Mouse (Mus musculus): ENCODE measurements around the gene Pde4d.

Pde4d gene

DNA sequence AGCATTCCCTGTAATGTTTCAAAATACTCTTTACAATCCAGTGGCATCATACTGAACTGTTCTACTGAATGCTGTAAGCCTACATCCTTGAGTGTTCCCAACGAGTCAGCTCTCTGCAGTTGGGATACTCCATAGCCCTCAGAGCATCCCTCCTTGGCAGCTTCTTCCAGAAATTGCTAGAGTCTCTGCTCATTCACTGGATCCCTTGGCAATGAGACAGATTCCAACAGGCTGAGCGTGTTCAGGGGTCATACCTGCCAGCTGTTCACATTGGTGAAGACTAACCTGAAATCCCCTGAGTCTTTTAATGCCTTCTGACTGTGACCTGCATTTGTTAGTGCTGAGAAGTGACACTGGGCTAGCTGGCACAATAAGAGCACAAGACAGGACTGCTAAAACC, 1173.5 kb downstream of the Pde4d start:
- DNase-seq (ENCODE audit: low spot score in 2 of 2) = no peak

DNA sequence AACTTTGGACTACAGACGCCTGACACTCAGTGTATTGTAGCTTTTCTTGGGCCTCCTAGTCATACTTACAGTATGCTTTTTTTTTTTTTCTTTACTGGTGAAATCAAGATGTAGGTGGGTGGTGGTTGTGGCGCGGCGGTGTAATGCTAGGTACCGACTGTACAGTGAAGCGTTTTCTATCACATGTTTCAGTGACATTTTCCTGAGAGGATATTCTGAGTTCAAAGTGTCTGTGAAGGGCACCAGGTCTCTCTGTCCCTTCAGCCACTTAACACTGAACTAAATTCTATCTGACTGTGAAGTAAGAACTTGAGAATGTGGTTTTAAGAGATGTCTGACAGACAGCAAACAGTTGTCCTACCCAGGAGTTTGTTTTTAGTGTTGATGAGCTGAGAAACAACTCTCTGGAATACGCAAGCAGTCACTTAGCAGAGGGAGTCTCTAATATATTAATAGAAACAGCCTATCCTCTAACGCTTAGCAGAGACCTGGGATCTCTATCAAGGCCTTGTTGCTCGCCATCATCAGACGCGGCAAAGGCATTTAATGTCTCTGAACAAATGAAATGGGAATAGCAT, 1175.1 kb downstream of the Pde4d start:
- no peak for DNase-seq (ENCODE audit: low spot score in 2 of 2)

DNA sequence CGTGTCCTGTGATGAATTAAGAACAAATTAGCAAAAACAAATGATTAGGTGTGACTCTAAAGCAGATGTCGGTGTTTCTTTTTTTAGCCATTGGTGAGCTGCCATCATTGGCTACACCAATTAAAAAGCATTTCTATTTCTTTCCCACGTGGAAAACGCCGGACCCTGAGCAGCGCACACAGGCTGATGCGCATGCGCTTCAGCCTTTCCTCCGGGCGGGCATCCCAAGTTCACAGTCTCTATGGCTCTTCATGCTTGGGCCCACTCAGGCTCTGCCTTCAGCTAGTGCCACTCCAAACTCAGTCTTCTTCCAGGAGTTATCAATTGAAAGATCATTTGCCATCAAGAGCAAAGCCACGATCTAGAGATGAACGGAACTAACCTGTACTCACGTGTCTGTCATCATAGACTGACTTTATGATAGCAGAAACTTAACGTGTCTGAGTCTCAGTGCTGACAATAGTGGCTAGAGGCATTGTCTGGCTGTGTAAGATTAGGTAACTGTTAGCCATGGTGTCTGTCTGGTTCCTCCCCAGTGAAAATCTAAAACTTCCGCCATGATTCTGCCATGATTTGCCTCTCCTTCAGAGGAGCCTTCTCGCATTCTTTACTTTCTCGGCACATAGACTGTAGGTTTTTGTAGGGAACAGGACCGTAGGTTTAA, 1175.8 kb downstream of the Pde4d start:
- DNase-seq (ENCODE audit: low spot score in 2 of 2) = no peak

DNA sequence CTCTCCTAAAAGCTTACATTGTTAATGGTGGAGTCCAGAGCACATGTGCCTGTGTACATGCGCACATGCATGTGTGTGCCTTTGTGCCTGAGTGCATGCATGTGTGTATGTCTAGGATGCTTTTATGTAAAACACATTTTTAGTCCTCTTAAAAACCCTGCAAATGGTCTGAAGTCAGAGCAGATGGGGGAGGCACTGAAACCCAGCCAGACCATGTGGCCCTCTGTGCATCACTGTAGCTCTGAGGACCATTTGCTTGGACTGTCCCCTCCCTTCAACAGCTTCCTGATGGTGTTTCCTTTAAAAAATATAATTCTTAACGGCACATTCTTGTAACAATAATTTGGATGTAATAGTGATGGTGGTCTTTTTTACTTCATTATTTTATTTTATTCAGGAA, 1177.5 kb downstream of the Pde4d start:
- DNase-seq (ENCODE audit: low spot score in 2 of 2) = no peak

DNA sequence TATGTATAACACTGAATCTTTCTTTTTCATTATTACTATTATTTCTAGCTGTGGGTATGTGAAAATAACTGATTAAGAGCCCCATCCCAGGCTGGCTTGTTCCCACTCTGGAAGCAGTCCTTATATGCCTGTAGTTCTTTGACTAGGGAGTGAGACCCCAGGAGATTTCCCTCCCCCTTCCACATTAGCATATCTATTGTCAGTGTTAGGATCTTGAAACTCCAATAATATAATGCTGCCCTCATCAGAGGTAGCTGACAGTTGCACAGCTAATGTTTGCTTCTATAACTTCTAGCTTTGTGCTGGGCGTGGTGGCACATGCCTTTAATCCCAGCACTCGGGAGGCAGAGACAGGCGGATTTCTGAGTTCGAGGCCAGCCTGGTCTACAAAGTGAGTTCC, 1178.9 kb downstream of the Pde4d start:
- DNase-seq (ENCODE audit: low spot score in 2 of 2) = no peak

DNA sequence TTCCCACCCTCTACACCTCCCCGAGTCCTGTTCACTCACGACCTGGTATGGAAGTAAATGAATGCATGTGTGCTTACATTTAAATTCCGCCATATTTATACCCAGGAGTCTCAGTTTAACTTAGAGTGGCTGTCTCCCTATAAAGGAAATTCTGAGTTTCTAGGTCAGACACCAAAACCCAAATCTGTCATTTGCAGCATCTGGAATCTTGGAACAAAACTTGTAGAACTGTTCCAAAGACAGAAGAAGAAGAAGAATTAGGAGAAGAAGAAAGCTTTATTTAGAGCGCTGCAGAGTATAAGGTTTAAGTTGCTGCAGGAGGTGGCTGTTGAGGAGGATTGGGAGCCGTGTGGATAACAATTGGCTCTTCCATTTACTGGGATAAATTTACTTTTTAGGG, 1179.5 kb downstream of the Pde4d start:
- no peak for DNase-seq (ENCODE audit: low spot score in 2 of 2)

DNA sequence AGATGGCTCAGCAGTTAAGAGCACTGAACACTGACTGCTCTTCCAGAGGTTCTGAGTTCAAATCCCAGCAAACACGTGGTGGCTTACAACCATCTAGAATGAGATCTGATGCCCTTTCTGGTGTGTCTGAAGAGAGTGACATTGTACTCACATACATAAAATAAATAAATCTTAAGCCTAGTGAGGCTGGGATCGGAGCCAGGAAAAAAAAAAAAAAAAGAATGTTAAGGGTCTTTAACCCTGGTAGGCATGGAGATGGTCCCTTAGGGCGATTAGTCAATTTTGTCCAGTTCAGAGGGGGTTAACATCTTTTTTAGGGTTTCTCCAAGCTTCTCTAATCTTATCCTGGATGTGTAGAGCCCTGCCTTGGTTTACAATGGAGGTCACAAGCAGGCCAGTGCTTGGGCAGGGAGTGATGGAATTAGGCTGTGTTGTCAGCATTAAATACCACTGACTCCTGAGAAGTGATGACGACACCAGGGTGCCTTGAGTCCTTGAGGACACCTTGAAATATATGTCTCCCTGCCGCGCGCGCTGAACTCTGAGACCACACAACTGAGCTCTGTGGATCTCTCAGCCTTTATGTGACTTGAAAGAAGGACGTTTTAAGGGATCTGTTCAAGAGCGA, 1181.8 kb downstream of the Pde4d start:
- no peak for DNase-seq (ENCODE audit: low spot score in 2 of 2)

DNA sequence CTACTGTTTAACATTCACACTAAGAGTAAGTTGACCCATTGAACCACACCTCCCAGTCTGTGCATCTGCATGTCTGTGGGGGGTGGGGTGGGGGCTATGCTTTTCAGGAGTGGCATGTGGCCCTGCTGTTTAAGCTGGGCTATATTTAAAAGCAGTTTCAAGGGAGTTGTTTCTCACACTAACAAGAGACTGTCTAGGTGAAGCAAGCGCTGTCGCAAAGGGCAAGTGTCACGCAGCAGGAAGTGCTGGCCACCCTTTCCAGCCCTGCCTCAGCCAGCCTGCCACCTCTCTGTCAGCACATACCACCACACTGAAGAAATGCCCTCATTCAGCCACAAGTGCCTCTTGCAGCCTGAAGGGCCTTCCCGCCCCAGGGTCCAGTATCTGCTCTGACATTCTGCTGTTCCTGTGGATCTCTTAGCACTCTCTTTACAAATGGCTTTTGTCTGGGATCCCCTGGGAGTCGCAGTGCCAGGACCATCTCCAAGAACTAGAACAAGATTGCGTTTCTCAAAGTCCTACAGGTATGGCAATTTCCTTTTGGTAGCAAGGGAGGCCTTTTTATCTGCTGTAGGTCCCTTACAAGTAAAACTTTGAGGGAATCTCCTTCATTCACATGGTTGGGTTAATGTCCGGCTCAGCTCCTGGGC, 1182.8 kb downstream of the Pde4d start:
- DNase-seq (ENCODE audit: low spot score in 2 of 2) = peak in 1 of 2 experiments; percentile 14

DNA sequence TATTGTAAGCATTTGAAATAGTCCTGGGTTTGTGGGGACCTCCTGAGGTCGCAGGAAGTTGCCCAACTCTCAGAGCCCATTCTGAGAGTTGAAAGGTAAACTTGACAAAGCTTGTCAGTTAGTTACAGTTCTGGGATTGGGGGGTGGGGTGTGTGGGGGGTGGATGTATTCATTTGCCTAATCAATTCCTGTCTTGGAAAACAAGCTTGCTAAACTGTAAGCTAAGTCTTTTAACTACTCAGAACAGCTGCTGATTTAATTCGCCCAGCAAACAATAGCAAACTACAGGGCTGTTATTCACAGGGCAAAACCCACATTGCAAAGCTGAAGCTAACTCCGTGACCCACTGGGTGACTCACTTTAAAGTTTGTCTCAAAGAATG, 1183.3 kb downstream of the Pde4d start:
- DNase-seq (ENCODE audit: low spot score in 2 of 2) = no peak

DNA sequence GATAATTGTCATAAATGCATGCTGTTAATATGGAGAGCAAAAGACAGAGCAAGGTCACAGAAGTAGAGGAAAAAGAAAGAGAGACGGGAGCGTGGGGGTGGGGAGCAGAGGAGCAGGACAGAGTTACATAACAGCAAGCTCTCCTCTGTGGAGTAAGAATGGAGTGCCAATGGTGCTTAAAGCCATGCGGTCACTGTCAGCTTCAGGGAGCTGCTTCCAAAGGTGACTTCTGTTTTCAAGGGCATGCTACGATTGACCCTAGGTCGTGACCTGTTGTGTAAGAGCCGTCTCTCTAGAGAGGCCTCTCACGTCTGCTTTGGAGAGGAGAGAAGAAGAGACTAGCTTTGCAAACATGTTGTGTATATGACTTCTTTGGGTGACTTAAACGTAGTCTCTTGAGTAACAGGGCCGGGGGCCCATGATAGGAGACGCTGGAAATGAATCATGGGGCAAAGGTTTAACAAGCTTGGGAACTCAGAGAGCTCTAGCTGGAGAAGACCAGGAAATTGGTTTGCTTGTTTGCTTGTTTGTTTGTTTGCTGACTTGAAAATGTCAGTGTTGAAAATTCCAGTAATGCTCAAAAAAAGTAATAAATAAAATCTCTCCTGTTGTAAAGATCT, 1186.3 kb downstream of the Pde4d start:
- no peak for DNase-seq (ENCODE audit: low spot score in 2 of 2)

DNA sequence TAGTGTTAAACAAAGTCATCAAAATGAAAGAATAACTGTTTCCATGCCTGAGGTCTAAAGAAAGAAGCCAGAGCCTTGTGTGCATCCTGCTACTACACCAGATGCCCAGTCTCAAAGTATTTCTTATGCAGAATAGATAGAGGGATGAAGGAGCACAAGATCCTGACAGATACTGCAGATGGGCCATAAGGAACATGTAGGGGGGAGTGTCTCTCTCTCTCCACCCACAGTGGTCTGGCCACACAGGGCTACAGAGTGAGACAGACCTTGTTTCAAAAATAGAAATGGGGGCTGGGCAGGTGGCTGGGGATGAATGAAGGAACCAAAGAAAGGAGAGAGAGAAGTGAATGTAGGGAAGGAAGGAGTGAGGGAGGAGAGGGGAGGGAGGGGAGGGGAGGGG, 1188.5 kb downstream of the Pde4d start:
- no peak for DNase-seq (ENCODE audit: low spot score in 2 of 2)

DNA sequence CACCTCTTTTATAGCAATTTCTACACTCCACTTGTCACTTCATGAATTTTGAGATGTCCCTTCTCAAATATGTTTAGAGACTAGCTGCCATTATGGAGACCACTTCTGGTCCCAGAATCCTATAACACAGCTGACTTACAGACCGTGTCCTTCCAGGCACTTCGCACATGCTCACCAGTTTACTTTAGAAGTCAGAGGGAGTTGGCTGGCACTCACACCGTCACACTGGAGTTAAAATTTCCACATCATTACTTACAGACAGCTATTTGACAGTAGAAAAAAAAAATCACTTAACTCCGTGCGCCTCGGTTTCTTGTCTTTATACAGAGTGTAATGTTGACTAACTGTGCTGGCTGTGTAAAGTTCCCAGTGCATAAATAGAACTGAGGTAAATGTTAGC, 1189.5 kb downstream of the Pde4d start:
- no peak for DNase-seq (ENCODE audit: low spot score in 2 of 2)

DNA sequence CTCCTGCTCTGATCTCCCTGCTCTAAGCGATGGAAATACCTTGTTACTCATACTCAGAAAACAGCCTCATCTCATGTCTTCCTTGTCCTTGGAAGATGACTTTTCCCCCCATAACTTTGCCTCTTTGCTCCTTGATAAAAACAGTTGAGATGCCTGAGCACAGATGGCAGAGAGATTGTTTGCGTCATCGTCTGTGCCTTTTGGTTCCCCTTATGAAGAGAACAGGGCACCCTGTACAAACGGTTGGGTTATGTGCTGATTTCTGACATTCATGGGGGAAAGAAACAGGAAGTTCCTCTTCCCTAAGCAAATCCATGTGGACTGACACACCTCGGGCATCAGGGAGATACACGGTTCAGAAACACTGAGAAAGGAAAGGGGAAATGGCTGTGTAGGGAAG, 1191.8 kb downstream of the Pde4d start:
- DNase-seq (ENCODE audit: low spot score in 2 of 2) = no peak

DNA sequence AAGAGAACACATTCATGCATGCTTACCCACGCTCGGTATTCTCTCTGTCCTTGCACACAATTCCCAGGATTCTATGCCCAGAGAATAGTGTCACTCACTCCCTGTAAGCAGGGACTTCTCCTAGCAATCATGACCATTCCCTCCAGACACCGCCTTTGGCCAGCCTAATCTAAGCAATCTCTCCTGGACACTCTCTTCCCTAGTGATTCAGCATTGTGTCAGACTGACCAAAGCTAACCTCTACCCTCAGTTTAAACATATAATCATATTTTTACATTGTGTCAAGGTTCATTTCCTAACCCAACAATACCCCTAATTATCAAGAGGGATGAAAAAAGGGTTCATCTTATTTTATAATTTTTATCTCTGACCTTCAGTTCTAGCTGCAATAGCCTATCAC, 1193.7 kb downstream of the Pde4d start:
- DNase-seq (ENCODE audit: low spot score in 2 of 2) = no peak

DNA sequence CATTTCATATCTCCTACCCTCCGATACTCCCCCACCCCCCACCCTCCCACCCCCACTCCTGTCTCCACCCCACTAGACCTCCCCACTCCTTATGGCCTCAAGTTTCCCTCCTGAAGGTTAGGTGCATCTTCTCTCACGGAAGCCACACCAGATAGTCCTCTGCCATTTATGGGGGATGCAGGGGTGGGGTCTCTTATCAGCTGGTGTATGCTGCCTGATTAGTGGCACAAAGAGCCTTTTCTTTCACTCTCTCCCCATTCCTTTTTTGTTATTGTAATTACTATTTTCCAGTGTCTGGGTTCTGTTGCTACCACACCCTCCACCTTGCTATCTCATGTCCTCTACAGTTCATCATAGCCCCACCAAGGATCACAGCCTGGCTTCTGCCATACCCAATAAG, 1194.3 kb downstream of the Pde4d start:
- DNase-seq (ENCODE audit: low spot score in 2 of 2) = no peak

DNA sequence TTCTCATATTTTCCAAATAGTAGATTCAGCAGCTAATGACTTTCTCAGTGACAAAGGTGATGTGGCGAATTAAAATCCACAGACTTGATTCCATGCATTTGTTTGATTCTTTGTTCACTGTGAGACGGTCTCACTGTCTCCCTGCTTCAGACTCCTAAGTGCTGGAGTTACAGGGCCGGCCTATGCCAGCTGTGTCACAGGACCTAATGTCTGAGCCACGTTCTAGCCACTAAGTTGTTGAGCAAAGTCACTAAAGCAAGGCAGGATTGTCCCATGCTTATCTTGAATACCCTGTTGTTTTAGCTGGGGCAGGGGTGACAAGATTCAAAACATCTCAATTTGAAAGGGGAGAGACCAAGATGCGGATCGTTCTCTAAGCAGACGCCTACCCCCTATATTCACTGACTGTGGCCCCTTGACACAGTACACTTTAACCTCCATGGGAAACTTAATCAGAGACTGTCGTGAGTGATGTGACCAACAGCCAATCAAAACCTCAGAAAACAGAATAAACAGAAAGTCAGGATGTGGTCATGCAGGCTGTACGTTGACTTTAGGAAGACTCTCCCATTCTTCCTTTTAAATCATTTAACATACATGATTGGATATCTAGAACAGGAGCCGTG, 1195.6 kb downstream of the Pde4d start:
- DNase-seq (ENCODE audit: low spot score in 2 of 2) = no peak

DNA sequence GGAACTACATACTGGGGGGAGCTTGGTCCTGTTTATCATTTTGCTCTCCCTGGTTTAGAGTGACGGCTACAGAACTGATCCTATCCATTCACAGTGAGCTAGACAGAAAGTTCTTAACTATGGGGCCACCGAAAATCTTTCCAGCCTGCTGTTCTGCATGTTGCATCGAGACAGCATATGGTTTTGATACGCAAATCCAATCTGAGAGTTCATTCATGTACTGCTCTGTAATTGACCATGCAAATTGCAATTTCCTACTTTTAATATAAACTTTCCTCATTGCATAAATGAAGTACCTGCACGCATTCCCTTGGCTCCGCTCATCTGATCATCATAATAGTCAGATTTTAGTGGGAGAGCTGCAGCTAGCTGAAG, 1196.1 kb downstream of the Pde4d start:
- no peak for DNase-seq (ENCODE audit: low spot score in 2 of 2)

DNA sequence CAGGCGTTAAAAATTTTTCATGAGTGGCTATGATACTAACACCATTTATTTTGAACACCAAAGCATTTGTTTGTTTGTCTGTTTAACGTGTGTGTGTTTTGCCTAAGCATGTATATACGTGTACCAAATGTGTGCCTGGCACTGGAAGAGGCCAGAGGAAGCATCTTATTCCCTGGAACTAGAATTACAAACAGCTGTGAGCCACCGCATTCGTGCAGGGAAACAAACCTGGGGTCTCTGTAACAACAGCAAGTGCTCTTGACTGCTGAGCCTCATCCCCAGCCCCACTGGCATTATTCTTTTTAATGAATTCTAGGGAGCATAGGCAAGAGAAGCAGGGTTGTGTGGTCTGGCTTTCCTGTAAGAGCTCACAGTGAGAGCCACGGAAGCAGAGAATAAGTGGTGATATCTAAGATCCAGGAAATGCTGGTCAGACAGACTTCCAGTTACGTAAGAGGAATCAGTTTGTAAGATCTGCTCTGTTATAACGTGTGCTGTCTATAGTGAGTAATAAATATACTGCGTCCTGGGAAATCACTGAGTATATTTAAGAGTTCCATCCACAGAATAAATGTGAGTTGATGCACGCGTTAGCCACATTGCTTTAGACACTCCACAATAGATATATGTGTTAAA, 1197.0 kb downstream of the Pde4d start:
- DNase-seq (ENCODE audit: low spot score in 2 of 2) = no peak

DNA sequence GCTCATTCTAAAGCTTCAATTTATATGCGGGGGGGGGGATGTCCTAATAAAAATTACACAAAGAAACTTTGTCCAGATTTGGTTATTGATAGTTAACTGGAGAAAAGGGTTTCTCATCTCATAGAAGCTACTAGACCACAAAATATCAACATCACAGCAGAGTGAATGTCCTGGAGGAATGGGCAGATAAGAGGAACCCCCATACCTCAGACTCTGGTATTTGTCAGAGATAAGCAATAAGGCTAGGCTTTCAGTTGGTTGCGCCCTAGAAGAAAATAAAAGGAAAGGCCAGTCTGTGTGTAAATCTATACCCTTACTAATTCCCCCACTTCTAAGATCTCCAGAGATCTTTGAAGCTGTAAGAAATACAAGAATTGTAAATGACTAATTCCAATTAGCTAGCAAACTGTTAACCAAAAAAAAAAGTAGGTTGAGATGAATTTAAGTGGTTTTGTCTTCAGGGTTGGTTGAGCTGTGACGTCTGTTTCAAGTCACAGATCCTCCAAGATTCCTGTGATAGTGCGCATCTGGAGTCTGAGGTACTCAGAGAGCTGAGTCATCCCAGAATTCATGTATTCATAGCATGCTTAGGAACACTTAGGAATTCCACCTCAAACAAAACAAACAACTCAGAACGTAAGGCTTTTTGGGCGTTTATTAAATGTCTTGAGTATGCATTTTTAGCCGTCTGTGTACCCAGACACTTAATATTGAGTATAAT, 1197.9 kb downstream of the Pde4d start:
- DNase-seq (ENCODE audit: low spot score in 2 of 2) = no peak

DNA sequence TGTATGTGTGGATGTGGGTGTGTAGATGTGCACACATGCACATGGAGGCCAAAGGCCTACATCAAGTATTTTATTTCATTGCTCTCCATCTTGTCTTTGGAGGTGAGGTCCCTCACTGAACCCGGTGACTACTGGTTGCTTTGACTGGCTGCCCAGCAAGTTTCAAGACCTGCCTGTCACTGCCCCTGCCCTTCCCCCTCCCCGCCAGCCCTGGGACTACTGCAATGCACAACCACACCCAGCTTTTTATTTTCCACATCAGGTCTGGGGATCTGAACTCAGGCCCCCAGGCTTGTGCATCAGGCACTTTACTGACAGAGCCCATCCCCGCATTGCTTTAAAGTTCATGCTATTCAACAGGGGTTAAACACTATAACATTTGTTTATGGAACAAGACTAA, 1198.6 kb downstream of the Pde4d start:
- no peak for DNase-seq (ENCODE audit: low spot score in 2 of 2)
